Mouse (Mus musculus): ENCODE results near the gene Slco4a1. TPM values are rescaled to one million over a fixed set of nuclear protein-coding genes. Genes with fewer than 3 reads are reported as not detected.

The Slco4a1 gene
- 1 to 10 TPM in 1 of 2 experiments, under 1 TPM in 1; 0.70 to 1.5 TPM for total RNA-seq (2021)
- long read RNA-seq, experiment 1, partial matches to known transcripts = 1 of 2 reads
- long read RNA-seq, experiment 1, other reads (novel, unspliced or antisense) = 0 of 2 reads
- long read RNA-seq, experiment 2 = 0 reads

DNA sequence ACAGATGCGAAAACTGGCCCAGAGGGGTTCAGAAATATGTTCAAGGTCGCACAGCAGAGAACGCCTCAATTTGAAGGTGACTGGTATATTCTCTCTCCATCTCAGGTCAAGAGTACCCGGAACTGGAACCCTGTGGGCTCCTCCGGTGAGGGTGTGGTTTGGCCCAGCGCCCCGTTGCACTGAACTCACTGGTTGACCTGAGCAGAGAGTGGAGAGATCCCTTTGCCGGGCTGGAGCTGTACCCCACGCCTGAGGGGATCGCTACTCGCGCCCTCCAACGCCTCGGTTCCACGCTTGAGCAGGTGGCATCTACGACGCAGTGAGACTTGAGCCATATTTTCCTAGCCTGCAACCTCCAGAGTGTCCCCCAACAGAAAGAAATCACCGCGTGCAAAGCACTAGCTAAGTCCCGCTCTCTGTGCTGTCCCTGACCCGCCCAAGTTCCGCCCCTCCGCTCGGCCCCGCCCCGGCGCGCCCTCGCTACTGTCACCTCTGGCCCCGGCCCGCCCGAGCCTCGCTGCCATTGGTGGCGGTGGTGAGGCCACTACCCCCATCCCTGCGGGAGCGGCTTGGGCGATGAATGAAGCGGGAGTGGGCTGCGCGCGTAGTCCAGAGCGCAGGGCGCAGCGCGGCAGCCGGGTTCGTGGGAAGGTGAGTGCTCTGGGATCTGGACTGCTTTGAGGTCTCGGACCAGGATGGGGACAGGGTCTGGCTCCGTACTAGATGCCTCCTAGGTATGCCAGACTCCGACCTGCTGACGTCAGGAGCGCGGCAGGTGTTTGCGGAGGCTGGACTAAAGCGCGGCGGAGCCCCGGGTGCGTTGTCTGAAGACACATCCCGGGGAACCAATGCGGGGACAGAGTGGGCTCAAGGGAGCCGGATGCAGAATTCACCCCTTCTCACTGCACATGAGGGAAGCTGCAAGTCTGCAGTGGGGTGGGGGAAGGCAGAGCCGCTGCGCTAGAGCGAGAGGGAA, at the start of gene Slco4a1:
Gene Slco4a1, plus strand, starts transcription at position 523 of the 976 bp plus-strand sequence.
- peak; percentile 93 for DNase-seq

DNA sequence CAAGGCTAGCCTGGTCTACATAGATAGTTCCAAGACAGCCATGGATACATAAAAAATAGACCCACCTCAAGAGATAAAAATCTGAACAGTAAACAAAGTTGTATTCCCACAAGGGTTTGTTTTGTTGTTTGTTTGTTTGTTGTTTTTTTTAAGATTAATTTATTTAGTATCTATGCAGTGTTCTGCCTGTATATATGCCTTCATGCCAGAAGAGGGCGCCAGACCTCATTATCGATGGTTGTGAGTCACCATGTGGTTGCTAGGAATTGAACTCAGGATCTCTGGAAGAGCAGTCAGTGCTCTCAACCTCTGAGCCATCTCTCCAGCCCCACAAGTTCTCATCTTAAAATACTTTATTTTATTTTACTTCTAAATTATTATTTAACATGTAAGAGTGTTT, 47.6 kb upstream of the Slco4a1 start:
- no peak for DNase-seq

DNA sequence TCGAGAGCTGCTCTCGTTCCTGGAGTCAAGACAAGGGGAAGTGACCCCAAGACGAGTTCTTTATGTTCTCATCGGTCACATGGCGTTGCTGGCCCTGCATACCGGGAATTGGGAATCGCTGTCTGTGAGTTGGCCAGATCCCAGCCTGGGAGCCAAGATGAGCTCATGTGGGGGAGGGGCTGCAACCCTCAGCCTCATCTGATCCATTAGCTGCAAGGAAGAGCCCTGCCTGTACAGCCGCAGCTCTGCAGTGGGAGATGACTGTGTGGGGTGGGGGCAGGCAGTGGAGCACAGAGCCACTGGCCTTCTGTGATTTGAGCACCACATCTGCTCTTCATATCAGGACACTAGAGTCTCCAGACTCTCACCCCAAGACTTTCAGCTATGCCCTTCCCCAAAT, 45.6 kb upstream of the Slco4a1 start:
- no peak for DNase-seq

DNA sequence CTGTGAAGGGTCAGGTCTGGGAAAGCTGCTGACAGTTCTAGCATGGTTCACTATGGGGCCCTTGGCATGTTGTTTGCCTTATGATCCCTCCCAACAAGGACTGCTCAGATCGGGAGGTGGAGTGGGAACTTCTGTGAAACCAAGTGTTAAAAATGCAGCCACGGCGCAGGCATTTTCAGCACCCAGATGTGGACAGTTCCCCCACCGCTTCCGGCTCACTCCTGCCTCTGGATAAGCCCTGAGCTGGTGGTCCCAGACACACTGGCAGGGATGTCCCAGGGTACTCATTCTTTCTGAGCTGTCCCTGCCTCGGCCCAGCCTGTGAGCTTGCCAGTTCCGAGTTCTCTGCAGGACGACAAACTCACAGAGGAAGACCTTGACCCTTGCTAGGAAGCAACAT, 45.0 kb upstream of the Slco4a1 start:
- peak in 1 of 2 experiments; percentile 3 for DNase-seq

DNA sequence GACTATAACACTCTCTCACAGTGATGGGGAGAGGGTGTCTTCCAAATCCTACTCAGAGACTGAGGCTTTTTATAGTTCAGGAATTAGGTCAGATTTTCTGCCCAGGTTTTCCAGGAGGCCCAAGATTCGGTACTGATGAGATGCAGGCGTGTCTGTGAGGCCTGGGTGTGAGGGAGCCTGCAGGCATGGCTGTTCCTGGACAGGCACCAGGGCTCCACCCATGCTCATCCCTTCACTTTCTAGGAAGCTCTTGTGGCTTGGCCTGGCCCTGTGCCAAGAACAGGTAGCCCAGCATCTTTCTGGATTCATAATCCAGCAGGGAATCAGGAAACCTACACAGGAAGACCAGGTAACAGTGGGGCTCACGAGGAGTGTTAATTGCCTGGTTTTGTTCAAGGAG, 40.4 kb upstream of the Slco4a1 start:
- no peak for DNase-seq

DNA sequence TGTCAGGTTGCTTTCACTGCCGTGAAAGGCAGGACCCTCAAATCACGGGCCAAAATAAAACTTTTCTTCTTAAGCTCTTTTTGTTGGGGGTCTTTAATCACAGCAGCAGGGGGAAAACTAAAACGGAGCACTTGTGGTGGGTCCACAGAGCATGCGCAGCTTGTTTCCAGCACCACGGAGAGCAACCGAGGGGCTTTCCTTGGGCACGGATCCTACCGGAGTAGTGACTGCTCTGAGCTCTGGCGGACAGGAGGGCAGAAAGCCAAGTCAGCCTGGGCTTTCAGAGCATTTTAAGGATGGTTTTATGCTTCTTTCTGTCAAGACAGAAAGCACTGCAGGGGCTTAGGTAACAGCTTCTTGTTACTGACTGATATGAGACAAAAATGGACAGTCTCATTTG, 38.3 kb upstream of the Slco4a1 start:
- DNase-seq = peak; percentile 18 to 22

DNA sequence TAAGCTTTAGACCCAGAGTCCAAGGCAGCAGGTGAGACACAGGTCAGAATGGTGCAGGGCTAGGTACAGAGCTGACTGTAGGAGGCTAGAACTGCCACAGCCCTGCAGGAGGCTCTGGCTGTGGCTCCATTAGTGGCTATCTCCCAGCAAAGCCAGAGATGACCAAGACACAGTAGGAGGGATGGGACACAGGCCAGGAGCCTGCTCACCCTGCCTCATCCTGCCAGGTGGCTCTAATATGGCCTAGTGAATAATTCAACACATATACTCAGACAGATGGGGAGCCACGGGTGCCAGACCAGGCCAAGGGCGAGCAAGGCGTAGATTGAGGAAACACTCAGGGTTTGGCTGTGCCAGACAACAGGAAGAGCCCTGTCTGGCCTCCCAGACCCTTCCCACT, 35.4 kb upstream of the Slco4a1 start:
- no peak for DNase-seq

DNA sequence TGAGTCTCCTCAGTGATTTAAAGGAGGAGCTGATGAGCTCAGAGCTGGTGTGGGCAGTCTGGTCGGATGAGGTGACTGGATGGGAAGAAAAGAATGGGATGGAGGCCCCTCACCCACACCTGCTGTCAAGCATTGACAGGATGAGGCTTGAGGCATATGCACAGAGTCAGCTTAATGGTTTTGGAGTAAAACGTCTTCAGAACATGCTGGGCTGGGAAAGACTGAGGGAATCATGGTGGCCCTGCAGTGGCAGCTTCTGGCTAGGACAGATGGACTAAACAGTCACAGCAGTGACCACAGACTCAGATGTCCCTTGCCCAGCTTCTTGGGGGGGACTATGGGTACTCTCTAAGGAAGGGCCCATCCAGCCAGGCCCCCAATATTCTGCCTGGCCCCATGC, 30.9 kb upstream of the Slco4a1 start:
- DNase-seq = no peak

DNA sequence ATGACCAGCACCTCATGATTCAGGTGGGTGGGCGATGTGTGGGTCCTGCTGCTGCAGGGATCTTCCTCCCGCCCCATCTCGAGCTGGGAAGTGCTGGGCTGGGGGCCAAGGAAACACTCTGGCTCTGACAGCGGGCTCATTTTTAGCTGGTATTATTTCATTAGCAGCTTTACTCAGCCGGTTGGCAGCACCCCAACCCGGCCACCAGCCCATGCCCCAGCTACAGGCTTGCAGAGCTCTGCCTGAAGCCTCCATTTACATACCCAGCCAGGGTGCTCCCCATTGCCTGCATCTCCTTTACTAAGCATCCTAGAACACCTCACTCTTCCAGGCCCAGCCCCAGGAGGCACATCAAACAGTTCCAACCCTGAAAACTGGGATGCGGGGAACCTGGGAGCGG, 29.0 kb upstream of the Slco4a1 start:
- peak in 1 of 2 experiments; percentile 24 for DNase-seq

DNA sequence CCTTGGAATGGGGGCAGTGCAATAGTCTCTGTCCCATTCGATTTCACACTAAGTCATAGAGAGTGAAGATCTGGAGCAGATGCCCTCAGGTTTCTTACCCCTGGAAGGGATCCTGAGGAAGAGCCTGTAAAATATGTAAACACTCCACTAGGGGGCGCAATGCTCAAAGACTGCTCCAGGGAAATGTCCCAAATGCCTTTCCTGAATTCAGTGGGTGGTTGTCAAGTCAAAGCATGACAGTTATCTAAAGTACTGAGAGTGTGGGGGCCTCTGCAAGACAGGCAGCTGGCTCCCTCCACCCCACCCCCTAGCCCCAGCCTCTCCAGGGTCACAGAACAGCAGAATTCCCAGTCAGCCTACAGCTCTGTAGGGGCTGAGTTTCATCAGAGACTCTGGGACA, 27.7 kb upstream of the Slco4a1 start:
- no peak for DNase-seq

DNA sequence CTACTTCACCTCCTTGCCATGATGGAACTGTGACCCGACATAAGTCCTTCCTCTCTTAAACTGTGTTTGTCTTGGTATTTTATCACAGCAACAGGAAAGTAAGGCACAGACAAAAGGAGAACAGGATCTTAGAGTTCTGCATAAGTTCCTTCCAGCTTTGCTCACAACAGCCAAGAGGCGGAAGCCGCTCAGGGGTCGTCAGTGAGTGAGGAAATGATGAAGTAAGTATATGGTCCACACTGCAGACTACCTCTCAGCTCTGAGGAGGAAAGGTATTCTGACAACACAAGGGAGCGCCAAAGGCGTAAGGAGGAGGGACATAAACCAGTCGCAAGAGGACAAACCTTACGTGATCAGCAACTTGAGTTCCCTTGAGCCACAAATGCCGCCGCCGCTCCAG, 25.4 kb upstream of the Slco4a1 start:
- DNase-seq = no peak

DNA sequence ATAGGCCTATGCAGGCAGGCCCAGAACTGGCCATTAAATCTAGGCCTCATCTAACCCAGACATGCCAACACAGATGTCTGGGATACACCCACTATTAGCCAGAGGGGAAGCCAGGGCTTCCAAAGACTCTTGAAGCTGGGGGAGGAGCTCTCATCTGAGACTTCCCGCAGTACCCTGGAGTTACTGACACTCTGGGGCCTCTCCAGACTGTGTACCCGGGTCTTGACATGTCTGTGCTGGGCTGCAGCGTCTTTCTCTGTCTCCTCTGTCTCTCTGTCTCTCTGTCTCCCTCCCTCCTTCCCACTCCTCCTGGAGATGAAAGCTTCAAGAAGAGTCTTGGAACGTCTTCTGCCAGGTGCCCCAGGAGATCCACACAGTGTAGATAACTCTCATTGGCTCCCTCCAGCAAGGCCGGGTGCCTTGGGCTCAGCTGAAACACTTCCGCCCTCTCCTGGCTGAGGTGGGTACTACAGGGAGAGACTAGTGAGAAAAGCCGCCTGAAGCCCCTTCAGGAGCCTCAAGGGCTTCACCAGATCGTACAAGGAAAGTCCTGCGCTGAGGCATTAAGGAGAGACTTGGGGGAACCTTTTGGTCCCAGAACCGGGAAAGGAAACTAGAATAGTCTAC, 23.9 kb upstream of the Slco4a1 start:
- DNase-seq = peak; percentile 83

DNA sequence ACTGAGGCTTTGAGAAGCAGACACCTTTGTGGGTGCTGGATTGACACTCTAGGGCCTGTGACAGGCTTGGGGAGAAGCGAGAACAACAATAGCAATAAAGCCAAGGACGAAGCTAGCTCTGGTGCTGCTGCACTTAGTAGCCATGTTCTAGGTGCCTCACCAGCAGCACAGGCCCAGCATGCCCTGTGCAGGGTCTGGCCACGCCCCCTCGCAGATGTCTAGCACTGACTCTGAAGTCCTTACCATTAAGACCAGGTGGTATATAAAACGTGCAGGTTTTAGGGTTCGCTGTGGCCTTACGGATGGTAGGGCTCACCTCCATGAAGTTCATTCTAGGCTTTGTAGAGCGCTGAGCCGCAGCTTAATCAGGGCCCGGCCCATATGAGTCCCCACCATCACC, 23.3 kb upstream of the Slco4a1 start:
- no peak for DNase-seq

DNA sequence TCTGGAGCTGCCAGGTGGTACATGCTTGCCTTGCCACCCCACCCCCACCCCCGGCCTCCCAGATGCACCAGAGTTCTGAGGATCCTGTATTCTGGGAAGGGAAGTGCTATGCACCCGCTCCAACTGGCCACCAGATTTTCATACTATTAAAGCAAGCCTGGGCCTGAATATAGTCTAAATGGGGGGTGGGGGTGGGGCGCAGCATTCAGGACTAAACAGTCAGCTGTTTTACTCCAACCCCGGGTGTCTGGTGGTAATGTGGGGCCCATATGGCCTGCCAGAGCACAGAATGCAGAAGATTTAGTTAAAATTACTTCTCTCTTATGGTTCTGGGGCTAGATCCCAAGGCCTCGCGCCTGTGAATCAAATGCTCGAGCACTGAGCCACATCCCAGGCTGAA, 22.7 kb upstream of the Slco4a1 start:
- DNase-seq = no peak

DNA sequence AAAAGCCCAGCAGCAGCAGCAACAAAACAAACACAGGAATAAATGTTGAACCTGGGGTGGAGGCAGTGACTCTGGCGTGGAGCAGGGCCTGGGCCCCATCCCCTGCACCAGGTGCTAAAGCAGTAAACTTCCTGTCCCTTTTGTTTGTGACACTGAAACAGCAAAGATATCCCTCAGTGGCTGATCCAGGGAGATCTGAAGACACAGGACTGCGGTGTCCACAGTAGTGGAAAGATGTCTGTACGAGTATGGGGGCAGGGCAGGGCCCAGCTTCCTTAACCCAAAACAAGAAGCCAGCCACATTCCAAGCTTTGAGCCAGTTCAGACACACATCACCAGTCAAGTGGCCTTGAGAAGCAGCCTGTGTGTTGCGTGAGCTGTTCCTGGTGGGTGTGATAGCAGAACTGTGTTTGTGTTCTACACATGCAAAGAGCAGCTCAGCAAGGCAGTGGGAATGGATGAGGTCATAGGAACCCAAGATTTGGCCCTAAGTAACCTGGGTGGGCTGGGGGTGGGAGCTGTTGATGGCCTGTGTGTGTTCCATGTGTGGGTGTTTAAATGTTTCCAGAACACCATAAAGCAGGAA, 20.6 kb upstream of the Slco4a1 start:
- no peak for DNase-seq

DNA sequence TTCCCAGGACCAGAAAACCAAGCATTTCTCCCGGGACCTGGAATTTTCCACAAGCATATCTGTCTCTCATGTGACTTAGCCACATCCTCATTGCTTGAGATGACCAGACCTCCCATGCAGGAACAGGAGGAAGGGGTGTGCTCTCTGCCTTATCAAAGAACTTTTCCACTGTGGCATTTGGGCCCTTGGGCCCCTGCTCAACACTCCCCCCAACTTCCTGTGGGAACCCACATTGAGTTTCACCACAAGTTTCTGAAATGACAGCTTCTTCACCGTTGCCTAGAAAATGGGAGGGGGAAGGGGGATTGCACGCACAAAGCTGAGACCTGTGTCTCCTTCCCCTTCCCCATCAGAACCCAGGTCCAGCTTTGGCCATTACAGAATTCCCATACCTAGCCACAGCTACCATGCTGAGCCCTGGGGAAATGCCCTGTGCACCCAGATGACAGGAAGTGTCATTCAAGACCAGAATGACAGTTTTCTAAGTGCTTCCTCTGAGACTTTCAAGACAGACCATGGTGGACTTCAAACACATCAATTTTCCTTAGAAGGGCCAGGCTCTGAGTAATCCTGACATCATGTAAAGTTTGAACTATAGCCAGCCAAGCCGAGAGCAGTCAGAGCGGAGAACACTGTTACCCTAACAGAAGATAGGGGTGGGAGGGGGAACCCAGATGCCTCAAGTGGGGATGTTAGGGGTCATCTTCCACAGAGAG, 18.7 kb upstream of the Slco4a1 start:
- DNase-seq = no peak

DNA sequence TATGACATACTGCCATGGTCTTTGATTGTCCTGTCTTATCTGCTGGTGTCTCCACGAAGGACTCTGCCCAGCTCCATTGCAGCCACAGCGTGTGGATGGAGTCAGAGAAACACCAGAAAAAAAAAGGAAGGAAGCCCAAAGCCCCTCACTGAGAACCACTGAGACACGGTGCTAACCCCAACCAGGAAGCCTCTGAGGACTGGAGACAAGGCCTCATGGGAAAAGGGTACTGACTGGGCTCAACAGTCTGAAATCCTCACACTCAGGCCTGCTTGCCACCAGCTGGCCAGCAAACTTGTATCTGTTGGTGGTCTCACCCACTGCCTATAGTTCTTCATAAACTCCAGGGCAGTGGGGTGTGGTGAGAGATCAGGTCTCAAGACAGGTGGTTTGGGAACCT, 16.3 kb upstream of the Slco4a1 start:
- DNase-seq = no peak

DNA sequence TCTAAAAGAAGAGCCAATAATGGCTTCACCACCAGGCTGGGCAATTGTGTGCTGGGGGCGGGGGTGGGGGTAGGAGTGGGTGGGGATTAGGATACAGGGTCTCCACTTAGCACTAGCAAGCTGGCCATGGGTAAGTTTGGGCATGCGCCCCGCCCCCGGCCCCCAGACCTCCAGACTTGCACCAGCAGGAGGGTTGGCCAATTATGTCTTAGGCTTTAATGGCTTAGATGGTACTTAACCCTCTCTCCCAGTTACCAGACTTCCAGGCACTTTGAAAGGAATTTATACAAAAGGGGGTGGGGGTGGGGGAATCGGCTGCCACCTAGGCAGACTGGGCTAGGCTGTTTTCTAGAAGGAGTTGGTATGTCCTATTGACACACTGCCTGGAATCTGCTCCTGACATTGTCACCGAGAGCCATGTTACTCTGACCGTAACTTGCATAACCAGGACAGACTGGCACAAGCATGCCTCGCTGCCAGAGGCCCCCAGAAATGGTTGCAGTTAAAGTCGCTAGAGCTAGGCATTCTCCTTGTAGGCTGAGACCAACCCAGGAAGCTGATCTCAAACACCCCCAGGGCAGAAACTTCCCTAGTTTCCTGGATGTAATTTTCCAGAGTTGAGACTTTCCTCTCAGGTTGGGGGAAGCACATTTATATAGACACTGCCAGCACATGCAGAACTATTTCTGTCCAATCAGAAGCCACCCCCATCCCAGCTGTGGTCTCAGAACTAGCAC, 15.3 kb upstream of the Slco4a1 start:
- no peak for DNase-seq

DNA sequence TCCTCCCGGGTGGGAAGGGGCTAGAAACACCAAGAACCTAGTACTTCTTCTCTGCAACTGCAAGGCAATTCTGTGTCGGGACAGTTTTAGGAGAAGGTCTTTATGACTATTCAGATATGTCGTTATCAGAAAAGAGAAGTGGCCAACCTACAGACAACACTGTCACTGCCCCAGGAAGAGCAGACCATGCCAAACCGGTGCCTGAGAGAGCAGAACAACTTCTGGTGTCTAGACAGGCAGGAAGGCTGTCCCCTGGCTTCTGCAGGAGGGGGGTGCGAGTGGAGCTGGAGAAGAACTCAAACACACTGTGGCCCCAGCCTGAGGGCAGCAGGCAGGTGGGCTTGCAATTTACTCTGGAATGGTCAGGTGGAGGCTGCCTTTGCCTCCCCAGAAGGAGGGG, 14.0 kb upstream of the Slco4a1 start:
- DNase-seq = no peak

DNA sequence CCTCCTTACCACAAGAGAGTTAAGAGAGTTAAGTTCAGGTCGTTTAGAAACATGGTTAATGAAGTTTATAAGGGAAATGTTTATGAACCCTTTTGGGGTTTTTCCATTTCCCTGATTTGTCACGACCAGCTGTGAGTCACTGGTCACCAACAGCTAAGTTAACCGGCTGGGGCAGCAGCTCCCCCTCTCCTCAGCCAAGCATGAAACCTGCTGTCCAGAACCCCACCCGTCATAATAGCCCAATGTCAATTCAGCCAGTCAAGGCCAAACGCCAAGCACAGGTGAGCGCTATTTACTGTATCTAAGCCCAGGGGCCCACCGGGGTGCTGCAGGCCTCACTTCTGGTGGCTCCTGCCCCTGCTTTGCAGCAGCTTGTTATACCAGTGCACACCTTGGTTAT, 12.2 kb upstream of the Slco4a1 start:
- no peak for DNase-seq

DNA sequence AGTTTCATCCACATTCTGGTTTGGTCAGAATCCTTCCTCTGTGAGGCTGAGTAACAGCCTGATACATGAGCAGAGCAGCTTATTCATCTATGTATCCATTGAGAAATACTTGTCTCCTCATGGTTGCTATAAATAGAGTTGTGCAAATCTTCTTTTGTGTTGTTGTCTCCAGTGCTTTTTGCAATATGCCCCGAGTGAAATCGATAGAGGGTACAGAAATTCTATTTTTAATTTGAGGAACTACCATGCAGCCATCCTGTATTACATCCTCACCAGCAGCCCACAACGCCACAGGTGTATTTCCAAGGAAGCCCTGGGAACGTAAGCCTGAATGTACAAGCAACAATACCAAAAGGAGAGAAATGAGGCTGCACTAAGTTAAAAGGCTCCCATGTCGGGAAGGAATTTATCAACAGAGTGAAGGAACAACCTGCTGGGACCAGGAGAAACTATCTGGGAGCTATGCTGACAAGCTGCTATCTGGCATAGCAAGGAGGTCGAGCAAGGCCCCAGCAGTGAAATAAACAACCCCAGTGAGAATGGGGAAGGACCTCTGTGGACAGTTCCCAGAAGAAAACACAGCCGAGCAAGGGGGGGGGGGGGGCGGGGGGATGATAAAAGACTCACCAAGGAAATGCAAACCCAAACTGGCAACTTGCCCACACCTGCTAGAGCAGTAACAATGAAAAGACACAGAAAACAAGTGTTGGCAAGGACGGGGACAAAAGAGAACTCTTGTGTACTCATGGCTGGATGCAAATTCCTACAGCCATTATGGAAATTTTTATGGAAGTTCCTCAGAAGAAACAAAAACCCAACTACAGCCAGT, 10.9 kb upstream of the Slco4a1 start:
- DNase-seq = no peak

All from adrenal gland, postnatal 36 days (tissue).